Mouse (Mus musculus): Measurements from ENCODE around the gene Gatb. TPM values are rescaled to one million over a fixed set of nuclear protein-coding genes. Genes with fewer than 3 reads are reported as not detected.

The Gatb gene
- polyA plus RNA-seq, 1 experiment from 2014 or later, result 22.1 TPM

- H3K27ac ChIP-seq (ENCODE audit: low read length), result no peak overlapping the region
- H3K4me2 ChIP-seq (ENCODE audit: low read depth, low read length), result no peak overlapping the region
- no peaks in the 10 kb centered on the region for H3K27me3 ChIP-seq (ENCODE audit: control insufficient read depth, insufficient read depth, low read depth, low read length)
- no peaks in the 10 kb centered on the region for H3K4me1 ChIP-seq (replicated peaks; ENCODE audit: control insufficient read depth, insufficient read depth, low read length)
- H3K9me3 ChIP-seq (ENCODE audit: control insufficient read depth, low read length), result no peaks in the 10 kb centered on the region
- ATAC-seq (ENCODE audit: low read depth), result no peak
- no peak overlapping the region for H3K9ac ChIP-seq (ENCODE audit: low read length)
- WGBS, result 84% methylated on average over 5 of the region's 5 CpGs
- H3K36me3 ChIP-seq (ENCODE audit: control insufficient read depth, insufficient read depth, low read length), result no peaks in the 10 kb centered on the region
- H3K4me3 ChIP-seq (ENCODE audit: low read length), result no peak overlapping the region
Observed at GRCm38 (mm10) chr3:85636716-85637447, 63.0 kb downstream of the Gatb start.

GRCm38 (mm10) chr3:85641751-85642150, 67.8 kb downstream of the Gatb start:
- no peak for ATAC-seq (ENCODE audit: low read depth)
- no peaks in the 10 kb centered on the region for H3K4me1 ChIP-seq (replicated peaks; ENCODE audit: control insufficient read depth, insufficient read depth, low read length)

GRCm38 (mm10) chr3:85644814-85645213, 70.9 kb downstream of the Gatb start:
- H3K27me3 ChIP-seq (ENCODE audit: control insufficient read depth, insufficient read depth, low read depth, low read length), result no peaks in the 10 kb centered on the region
- 81% methylated on average over 3 of the region's 3 CpGs for WGBS
- H3K36me3 ChIP-seq (ENCODE audit: control insufficient read depth, insufficient read depth, low read length), result no peaks in the 10 kb centered on the region
- H3K27ac ChIP-seq (ENCODE audit: low read length), result no peak overlapping the region
- ATAC-seq (ENCODE audit: low read depth), result no peak
- no peaks in the 10 kb centered on the region for H3K4me1 ChIP-seq (replicated peaks; ENCODE audit: control insufficient read depth, insufficient read depth, low read length)
- H3K9me3 ChIP-seq (ENCODE audit: control insufficient read depth, low read length), result no peaks in the 10 kb centered on the region
- no peak overlapping the region for H3K9ac ChIP-seq (ENCODE audit: low read length)
- no peak overlapping the region for H3K4me2 ChIP-seq (ENCODE audit: low read depth, low read length)
- H3K4me3 ChIP-seq (ENCODE audit: low read length), result no peak overlapping the region

More at GRCm38 (mm10) chr3:85641751-85642150, 67.8 kb downstream of the Gatb start:
- Histone ChIP-seq H3K27me3 (ENCODE audit: control insufficient read depth, insufficient read depth, low read depth, low read length) (no peaks in the 10 kb centered on the region), H3K36me3 (ENCODE audit: control insufficient read depth, insufficient read depth, low read length) (no peaks in the 10 kb centered on the region), H3K4me3 (ENCODE audit: low read length) (no peak overlapping the region), H3K4me2 (ENCODE audit: low read depth, low read length) (no peak overlapping the region), H3K9me3 (ENCODE audit: control insufficient read depth, low read length) (no peaks in the 10 kb centered on the region), H3K27ac (ENCODE audit: low read length) (no peak overlapping the region), H3K9ac (ENCODE audit: low read length) (no peak overlapping the region)
- WGBS, result 75% methylated on average over 3 of the region's 3 CpGs

GRCm38 (mm10) chr3:85645517-85646004, 71.6 kb downstream of the Gatb start:
- Histone ChIP-seq H3K9me3 (ENCODE audit: control insufficient read depth, low read length) (no peaks in the 10 kb centered on the region), H3K4me1 (replicated peaks; ENCODE audit: control insufficient read depth, insufficient read depth, low read length) (no peaks in the 10 kb centered on the region), H3K9ac (ENCODE audit: low read length) (no peak overlapping the region), H3K4me2 (ENCODE audit: low read depth, low read length) (no peak overlapping the region), H3K36me3 (ENCODE audit: control insufficient read depth, insufficient read depth, low read length) (no peaks in the 10 kb centered on the region), H3K27ac (ENCODE audit: low read length) (no peak overlapping the region), H3K4me3 (ENCODE audit: low read length) (no peak overlapping the region), H3K27me3 (ENCODE audit: control insufficient read depth, insufficient read depth, low read depth, low read length) (no peaks in the 10 kb centered on the region)
- ATAC-seq (ENCODE audit: low read depth), result no peak
- 60% methylated on average over 7 of the region's 7 CpGs for WGBS

GRCm38 (mm10) chr3:85649176-85649575, 75.3 kb downstream of the Gatb start:
- H3K4me2 ChIP-seq (ENCODE audit: low read depth, low read length), result no peak overlapping the region
- no peak overlapping the region for H3K4me3 ChIP-seq (ENCODE audit: low read length)
- H3K36me3 ChIP-seq (ENCODE audit: control insufficient read depth, insufficient read depth, low read length), result 0 out of 2 replicates have a peak, but pooled peaks cover 2% of the 10 kb centered on the region
- H3K4me1 ChIP-seq (replicated peaks; ENCODE audit: control insufficient read depth, insufficient read depth, low read length), result no peaks in the 10 kb centered on the region
- H3K9ac ChIP-seq (ENCODE audit: low read length), result no peak overlapping the region
- H3K27ac ChIP-seq (ENCODE audit: low read length), result no peak overlapping the region
- no peaks in the 10 kb centered on the region for H3K27me3 ChIP-seq (ENCODE audit: control insufficient read depth, insufficient read depth, low read depth, low read length)
- 87% methylated on average over 4 of the region's 4 CpGs for WGBS
- no peaks in the 10 kb centered on the region for H3K9me3 ChIP-seq (ENCODE audit: control insufficient read depth, low read length)
- no peak for ATAC-seq (ENCODE audit: low read depth)

GRCm38 (mm10) chr3:85652727-85653665, 79.1 kb downstream of the Gatb start:
- 51% methylated on average over 4 of the region's 4 CpGs for WGBS
- no peaks in the 10 kb centered on the region for H3K4me1 ChIP-seq (replicated peaks; ENCODE audit: control insufficient read depth, insufficient read depth, low read length)
- no peaks in the 10 kb centered on the region for H3K9me3 ChIP-seq (ENCODE audit: control insufficient read depth, low read length)
- 0 out of 2 replicates have a peak, but pooled peaks cover 2% of the 10 kb centered on the region for H3K36me3 ChIP-seq (ENCODE audit: control insufficient read depth, insufficient read depth, low read length)
- H3K4me2 ChIP-seq (ENCODE audit: low read depth, low read length), result no peak overlapping the region
- no peak overlapping the region for H3K9ac ChIP-seq (ENCODE audit: low read length)
- no peaks in the 10 kb centered on the region for H3K27me3 ChIP-seq (ENCODE audit: control insufficient read depth, insufficient read depth, low read depth, low read length)
- no peak for ATAC-seq (ENCODE audit: low read depth)
- H3K4me3 ChIP-seq (ENCODE audit: low read length), result no peak overlapping the region
- no peak overlapping the region for H3K27ac ChIP-seq (ENCODE audit: low read length)

GRCm38 (mm10) chr3:85655538-85655937, 81.6 kb downstream of the Gatb start:
- Histone ChIP-seq H3K4me2 (ENCODE audit: low read depth, low read length) (no peak overlapping the region), H3K4me3 (ENCODE audit: low read length) (no peak overlapping the region), H3K9me3 (ENCODE audit: control insufficient read depth, low read length) (no peaks in the 10 kb centered on the region), H3K36me3 (ENCODE audit: control insufficient read depth, insufficient read depth, low read length) (0 out of 2 replicates have a peak, but pooled peaks cover 2% of the 10 kb centered on the region), H3K27me3 (ENCODE audit: control insufficient read depth, insufficient read depth, low read depth, low read length) (no peaks in the 10 kb centered on the region), H3K27ac (ENCODE audit: low read length) (no peak overlapping the region), H3K4me1 (replicated peaks; ENCODE audit: control insufficient read depth, insufficient read depth, low read length) (no peaks in the 10 kb centered on the region), H3K9ac (ENCODE audit: low read length) (no peak overlapping the region)
- no peak for ATAC-seq (ENCODE audit: low read depth)
- WGBS, result 81% methylated on average over 3 of the region's 3 CpGs

- Histone ChIP-seq H3K4me1 (replicated peaks; ENCODE audit: control insufficient read depth, insufficient read depth, low read length) (no peaks in the 10 kb centered on the region), H3K27ac (ENCODE audit: low read length) (no peak overlapping the region), H3K9me3 (ENCODE audit: control insufficient read depth, low read length) (no peaks in the 10 kb centered on the region), H3K4me3 (ENCODE audit: low read length) (no peak overlapping the region), H3K4me2 (ENCODE audit: low read depth, low read length) (no peak overlapping the region), H3K36me3 (ENCODE audit: control insufficient read depth, insufficient read depth, low read length) (no peaks in the 10 kb centered on the region), H3K9ac (ENCODE audit: low read length) (no peak overlapping the region), H3K27me3 (ENCODE audit: control insufficient read depth, insufficient read depth, low read depth, low read length) (no peaks in the 10 kb centered on the region)
- 78% methylated on average over 7 of the region's 7 CpGs for WGBS
- no peak for ATAC-seq (ENCODE audit: low read depth)
Observed at GRCm38 (mm10) chr3:85659681-85660080, 85.8 kb downstream of the Gatb start.
